Mouse (Mus musculus) gastrocnemius, postnatal 4 days (tissue): ENCODE results near the gene Cald1. TPM values are rescaled to one million over a fixed set of nuclear protein-coding genes. Genes with fewer than 3 reads are reported as not detected.

Experiments used
- DNase-seq, 2 experiments: peaks; one replicate each; pipeline ENCODE4 v3.0.0; 2021 to 2022; ENCODE audit warnings: low spot score in 2 of 2, mixed read lengths in 2 of 2
- long read RNA-seq, 2 experiments: library from polyadenylated mRNA; stranded (forward); transcript quantifications; one replicate each; pipeline ENCODE4 v2.0.0; 2021
- total RNA-seq, 2 experiments: library from RNA; stranded (reverse); gene quantifications; 2 replicates each; pipeline ENCODE4 v1.2.3; 2021

Gene Cald1
- 100 to 1,000 TPM; 110 to 127 TPM for total RNA-seq
- long read RNA-seq, experiment 1, full-length matches to known transcripts = 52 of 73 reads
- long read RNA-seq, experiment 1, partial matches to known transcripts = 5 of 73 reads
- long read RNA-seq, experiment 1, other reads (novel, unspliced or antisense) = 16 of 73 reads
- long read RNA-seq, experiment 2, full-length matches to known transcripts = 43 of 71 reads
- long read RNA-seq, experiment 2, partial matches to known transcripts = 17 of 71 reads
- long read RNA-seq, experiment 2, other reads (novel, unspliced or antisense) = 11 of 71 reads

- peak in 1 of 2 experiments; percentile 57 for DNase-seq
Observed at GRCm38 (mm10) chr6:34598121-34599065, at the start of gene Cald1. TSS of gene Cald1 (plus strand) at chr6:34598500.

- DNase-seq = peak in 1 of 2 experiments; percentile 61
Observed at GRCm38 (mm10) chr6:34549017-34549416, 49.3 kb upstream of the Cald1 start.

- DNase-seq = no peak
Observed at GRCm38 (mm10) chr6:34552489-34553157, 45.7 kb upstream of the Cald1 start.

- no peak for DNase-seq
Observed at GRCm38 (mm10) chr6:34554291-34554997, 43.9 kb upstream of the Cald1 start.

GRCm38 (mm10) chr6:34559521-34559920 is 38.8 kb upstream of the Cald1 start:
- DNase-seq = no peak

GRCm38 (mm10) chr6:34565176-34565880 is 33.0 kb upstream of the Cald1 start:
- no peak for DNase-seq

- no peak for DNase-seq
Observed at GRCm38 (mm10) chr6:34567298-34567697, 31.0 kb upstream of the Cald1 start.

GRCm38 (mm10) chr6:34579504-34580068 is 18.7 kb upstream of the Cald1 start:
- no peak for DNase-seq

- DNase-seq = no peak
Observed at GRCm38 (mm10) chr6:34583365-34583764, 14.9 kb upstream of the Cald1 start.

- no peak for DNase-seq
Observed at GRCm38 (mm10) chr6:34588066-34588465, 10.2 kb upstream of the Cald1 start.

GRCm38 (mm10) chr6:34590716-34591115 is 7.6 kb upstream of the Cald1 start:
- DNase-seq = no peak

- DNase-seq = no peak
Observed at GRCm38 (mm10) chr6:34593353-34593752, 4.9 kb upstream of the Cald1 start.

GRCm38 (mm10) chr6:34597316-34597715 is 984 bp upstream of the Cald1 start:
- no peak for DNase-seq

- no peak for DNase-seq
Observed at GRCm38 (mm10) chr6:34599171-34599570, 871 bp downstream of the Cald1 start.

- DNase-seq = no peak
Observed at GRCm38 (mm10) chr6:34599631-34600111, 1.4 kb downstream of the Cald1 start.

GRCm38 (mm10) chr6:34600850-34601249 is 2.5 kb downstream of the Cald1 start:
- DNase-seq = no peak

GRCm38 (mm10) chr6:34602091-34602490 is 3.8 kb downstream of the Cald1 start:
- no peak for DNase-seq

GRCm38 (mm10) chr6:34606407-34606806 is 8.1 kb downstream of the Cald1 start:
- no peak for DNase-seq

GRCm38 (mm10) chr6:34608603-34609002 is 10.3 kb downstream of the Cald1 start:
- no peak for DNase-seq
